Mouse (Mus musculus) kidney, postnatal 0 days (tissue): ENCODE measurements around the gene C8b. TPM values are rescaled to one million over a fixed set of nuclear protein-coding genes. Genes with fewer than 3 reads are reported as not detected.

Experiments used
- ATAC-seq: fragments of 200-750 bp; cut with Nextera tagmentation; replicated peaks from 2 replicates; pipeline ENCODE4 v1.8.0; 2017; ENCODE audit warnings: low read depth, moderate number of reproducible peaks, moderate TSS enrichment, moderate library complexity; ENCODE audit not compliant: low FRiP score
- DNase-seq: peaks from one replicate; pipeline ENCODE4 v3.0.0-alpha.2; 2016; ENCODE audit warnings: low spot score
- H3K27ac ChIP-seq: fragments of 300-500 bp; sonication (generic); 2 replicates; pipeline ENCODE4 v1.5.1; 2014; ENCODE audit warnings: mild to moderate bottlenecking
- H3K27me3 ChIP-seq: fragments of 300-500 bp; sonication (generic); 2 replicates; pipeline ENCODE4 v1.6.1; 2014; ENCODE audit warnings: low read length, mixed read lengths; ENCODE audit not compliant: insufficient read depth
- H3K36me3 ChIP-seq: fragments of 300-500 bp; sonication (generic); 2 replicates; pipeline ENCODE4 v1.6.1; 2014; ENCODE audit warnings: low read length, mixed read lengths; ENCODE audit not compliant: insufficient read depth
- H3K4me1 ChIP-seq: fragments of 300-500 bp; sonication (generic); replicated peaks from 2 replicates; pipeline ENCODE4 v1.6.1; 2014; ENCODE audit warnings: antibody characterized with exemption, low read length, mixed read lengths; ENCODE audit not compliant: insufficient read depth
- H3K4me2 ChIP-seq: fragments of 300-500 bp; sonication (generic); 2 replicates; pipeline ENCODE4 v1.6.1; 2014; ENCODE audit warnings: mild to moderate bottlenecking, low read length, moderate library complexity, mixed read lengths
- H3K4me3 ChIP-seq: fragments of 300-500 bp; sonication (generic); replicated peaks from 2 replicates; pipeline ENCODE4 v1.5.1; 2014; ENCODE audit warnings: low read depth, low read length
- H3K9ac ChIP-seq: fragments of 300-500 bp; sonication (generic); 2 replicates; pipeline ENCODE4 v1.6.1; 2014; ENCODE audit warnings: low read depth, low read length
- H3K9me3 ChIP-seq: fragments of 300-500 bp; sonication (generic); replicated peaks from 2 replicates; pipeline ENCODE4 v1.6.1; 2016; ENCODE audit warnings: low read length, inconsistent platforms, mixed read lengths
- CTCF ChIP-seq: IDR thresholded peaks from 2 replicates; pipeline ENCODE4 v1.5.1; 2016; ENCODE audit warnings: antibody characterized with exemption, low read depth, mild to moderate bottlenecking, moderate library complexity
- WGBS: fragments of 180-500 bp; shearing (Covaris S2); extraction: QIAGEN DNeasy Blood & Tissue Kit; methylation state at CpG from one replicate; pipeline ENCODE4 v1.1.7; 2014; 5-methylcytosine and 5-hydroxymethylcytosine counted together
- polyA plus RNA-seq: library from polyadenylated mRNA; unstranded; fragments of >200 nt; fragmentation: Nextera tagmentation; extraction: Ambion mirVana; gene quantifications from 2 replicates; pipeline ENCODE4 v1.2.1, GENCODE M21; 2015

The C8b gene
- polyA plus RNA-seq, 1 experiment from 2014 or later: not detected

- H3K36me3 ChIP-seq: no peaks in the 10 kb centered on the region
- no peak overlapping the region for H3K4me2 ChIP-seq
- DNase-seq (no peak), ATAC-seq (no peak)
- 70% methylated on average over 3 of the region's 3 CpGs for WGBS
- no peaks in the 10 kb centered on the region for H3K4me1 ChIP-seq
- H3K9ac ChIP-seq: no peak overlapping the region
- no peaks in the 10 kb centered on the region for H3K27me3 ChIP-seq
- no peaks in the 10 kb centered on the region for H3K9me3 ChIP-seq
- no peak overlapping the region for H3K27ac ChIP-seq
- TF ChIP-seq CTCF: no peak
- no peak overlapping the region for H3K4me3 ChIP-seq
These were observed 9.5 kb downstream of the C8b start for GRCm38 (mm10) chr4:104775601-104776000.

DNA sequence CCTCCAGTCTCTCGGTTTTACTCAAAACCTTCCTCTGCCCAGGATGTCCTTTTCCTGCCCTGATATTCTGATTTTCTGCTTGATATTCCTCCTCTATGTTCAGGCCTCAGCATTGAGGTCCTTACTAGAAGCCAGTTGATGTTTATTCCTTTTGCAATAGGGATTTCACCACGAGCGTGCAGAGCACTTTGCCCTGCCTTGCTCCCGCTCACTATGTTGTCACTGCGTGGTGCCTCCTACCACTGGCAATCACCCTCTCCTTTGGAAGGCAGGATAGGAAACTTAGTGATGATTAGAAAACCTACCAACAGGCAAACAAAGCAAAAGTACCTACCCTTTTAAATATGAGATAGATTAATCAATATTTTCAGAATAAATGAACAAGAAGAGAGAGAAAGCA is 13.3 kb downstream of the C8b start:
- Histone ChIP-seq H3K27ac (no peak overlapping the region), H3K4me3 (no peak overlapping the region), H3K9me3 (no peaks in the 10 kb centered on the region), H3K4me1 (no peaks in the 10 kb centered on the region), H3K9ac (no peak overlapping the region), H3K27me3 (no peaks in the 10 kb centered on the region), H3K4me2 (no peak overlapping the region), H3K36me3 (no peaks in the 10 kb centered on the region)
- no peak for DNase-seq
- TF ChIP-seq CTCF: no peak
- WGBS: 84% methylated on average over 5 of the region's 5 CpGs
- no peak for ATAC-seq

DNA sequence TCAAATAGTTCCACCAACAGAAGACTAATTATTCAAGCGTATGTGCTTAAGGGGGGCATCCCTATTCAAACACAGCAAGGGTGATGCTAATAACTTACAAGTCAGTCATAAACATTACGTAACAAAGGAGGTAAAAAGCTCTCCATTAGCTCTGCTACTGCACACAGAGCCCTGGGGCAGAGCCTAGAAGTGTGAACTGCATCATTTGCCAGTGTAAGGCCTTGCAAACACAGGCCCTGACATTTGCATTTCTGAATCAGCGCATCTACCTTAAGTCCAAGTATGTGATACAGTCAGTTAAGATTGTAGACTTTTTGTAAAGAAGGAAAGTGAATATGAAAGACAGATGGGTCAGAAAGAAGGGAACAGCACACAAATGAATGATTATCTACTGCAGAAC is 15.3 kb downstream of the C8b start:
- no peak for ATAC-seq
- TF ChIP-seq CTCF: no peak
- no peaks in the 10 kb centered on the region for H3K36me3 ChIP-seq

DNA sequence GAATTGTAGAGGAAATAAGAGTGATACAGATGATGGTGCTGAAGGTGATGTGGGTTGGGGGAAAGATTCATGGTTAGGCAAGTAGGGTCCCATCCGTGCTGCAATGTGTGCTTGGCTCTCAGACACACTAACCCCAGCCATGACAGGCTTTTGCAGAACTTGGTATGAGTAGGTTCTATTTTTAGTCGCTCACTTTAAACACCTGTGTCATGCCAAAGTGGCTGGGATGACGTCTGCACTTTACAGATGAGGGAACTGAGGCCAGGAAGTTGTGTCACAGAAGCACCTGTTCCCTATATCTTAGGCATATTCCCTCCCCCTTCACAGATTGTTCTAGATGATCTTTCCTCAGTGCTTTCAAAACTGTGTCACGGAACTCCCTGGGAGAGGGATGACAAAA is 16.2 kb downstream of the C8b start:
- WGBS: 81% methylated on average over 4 of the region's 4 CpGs
- Histone ChIP-seq H3K4me3 (no peak overlapping the region), H3K4me2 (no peak overlapping the region), H3K4me1 (no peaks in the 10 kb centered on the region), H3K9ac (no peak overlapping the region), H3K9me3 (no peaks in the 10 kb centered on the region), H3K27ac (no peak overlapping the region), H3K27me3 (no peaks in the 10 kb centered on the region), H3K36me3 (no peaks in the 10 kb centered on the region)
- DNase-seq (no peak), ATAC-seq (no peak)
- no peak for TF ChIP-seq CTCF

More for the DNA sequence above, 15.3 kb downstream of the C8b start:
- H3K27ac ChIP-seq: no peak overlapping the region
- DNase-seq: no peak
- H3K27me3 ChIP-seq: no peaks in the 10 kb centered on the region
- no peaks in the 10 kb centered on the region for H3K9me3 ChIP-seq
- no peak overlapping the region for H3K4me2 ChIP-seq
- no peaks in the 10 kb centered on the region for H3K4me1 ChIP-seq
- H3K4me3 ChIP-seq: no peak overlapping the region
- H3K9ac ChIP-seq: no peak overlapping the region
- WGBS: 86% methylated on average over 3 of the region's 3 CpGs

- Histone ChIP-seq H3K4me3 (no peak overlapping the region), H3K27ac (no peak overlapping the region), H3K9ac (no peak overlapping the region), H3K4me2 (no peak overlapping the region), H3K9me3 (no peaks in the 10 kb centered on the region), H3K36me3 (no peaks in the 10 kb centered on the region), H3K4me1 (no peaks in the 10 kb centered on the region), H3K27me3 (no peaks in the 10 kb centered on the region)
- ATAC-seq (no peak), DNase-seq (no peak)
- WGBS: 91% methylated on average over 4 of the region's 4 CpGs
- TF ChIP-seq CTCF: no peak
These were observed 26.0 kb downstream of the C8b start for GRCm38 (mm10) chr4:104792111-104792510.

DNA sequence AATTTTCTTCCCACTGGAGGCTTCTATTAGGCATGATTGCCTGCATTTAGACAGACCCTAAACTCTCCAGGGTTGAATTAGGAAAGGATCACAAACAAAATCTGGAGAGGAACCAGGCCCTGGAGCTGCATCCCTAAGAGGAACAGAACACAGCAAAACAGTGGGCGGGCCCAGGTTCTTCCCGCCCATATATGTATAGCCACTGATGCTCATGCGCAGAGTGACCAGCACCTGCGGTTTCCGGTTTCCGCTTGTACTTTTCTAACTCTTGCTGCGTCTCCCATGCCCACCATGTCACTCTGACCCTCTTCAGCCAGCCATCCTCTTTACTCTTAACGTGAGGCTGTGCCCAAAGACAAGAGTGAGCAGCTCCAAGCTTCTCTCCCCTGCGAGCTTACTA is 32.8 kb downstream of the C8b start:
- DNase-seq (no peak), ATAC-seq (no peak)
- H3K4me3 ChIP-seq: no peak overlapping the region
- no peak overlapping the region for H3K27ac ChIP-seq
- no peaks in the 10 kb centered on the region for H3K4me1 ChIP-seq
- WGBS: 80% methylated on average over 9 of the region's 9 CpGs
- no peak overlapping the region for H3K4me2 ChIP-seq
- no peaks in the 10 kb centered on the region for H3K27me3 ChIP-seq
- TF ChIP-seq CTCF: no peak
- H3K9me3 ChIP-seq: no peaks in the 10 kb centered on the region
- no peak overlapping the region for H3K9ac ChIP-seq
- H3K36me3 ChIP-seq: no peaks in the 10 kb centered on the region

GRCm38 (mm10) chr4:104801625-104802024 is 35.5 kb downstream of the C8b start:
- DNase-seq (no peak), ATAC-seq (no peak)
- H3K4me3 ChIP-seq: no peak overlapping the region
- H3K4me2 ChIP-seq: no peak overlapping the region
- H3K9me3 ChIP-seq: no peaks in the 10 kb centered on the region
- H3K4me1 ChIP-seq: no peaks in the 10 kb centered on the region
- H3K27ac ChIP-seq: no peak overlapping the region
- H3K27me3 ChIP-seq: no peaks in the 10 kb centered on the region
- no peak overlapping the region for H3K9ac ChIP-seq
- WGBS: 93% methylated on average over 3 of the region's 3 CpGs
- no peak for TF ChIP-seq CTCF
- H3K36me3 ChIP-seq: no peaks in the 10 kb centered on the region
